Mouse (Mus musculus): ENCODE data around the gene 9930022D16Rik. TPM values are rescaled to one million over a fixed set of nuclear protein-coding genes. Genes with fewer than 3 reads are reported as not detected.

The 9930022D16Rik gene
- polyA plus RNA-seq, 1 experiment from 2014 or later = not detected

Small RNA genes lying within 50 kb of the gene (microRNA-seq; reads per million reads assigned to microRNA genes)
- not detected for gene Gm25540

Other genes starting within 250 kb of the 9930022D16Rik start
- 1.6 and 2.2 TPM in 2 replicates for gene Rgs9, start 115.8 kb upstream of the 9930022D16Rik start, polyA plus RNA-seq (2016; fragmentation: Nextera tagmentation; extraction: Ambion mirVana)
- 16.9 and 18.8 TPM in 2 replicates for gene Gna13, start 51.1 kb upstream of the 9930022D16Rik start, polyA plus RNA-seq (2016; fragmentation: Nextera tagmentation; extraction: Ambion mirVana)
- gene Amz2, start 12.0 kb downstream of the 9930022D16Rik start, polyA plus RNA-seq (2016; fragmentation: Nextera tagmentation; extraction: Ambion mirVana) = 45.2 and 46.0 TPM in 2 replicates
- 1.9 and 2.2 TPM in 2 replicates for gene Arsg, start 59.5 kb downstream of the 9930022D16Rik start, polyA plus RNA-seq (2016; fragmentation: Nextera tagmentation; extraction: Ambion mirVana)
- 5.0 and 5.5 TPM in 2 replicates for gene Slc16a6, start 59.7 kb downstream of the 9930022D16Rik start, polyA plus RNA-seq (2016; fragmentation: Nextera tagmentation; extraction: Ambion mirVana)
- gene Wipi1, start 198.1 kb downstream of the 9930022D16Rik start, polyA plus RNA-seq (2016; fragmentation: Nextera tagmentation; extraction: Ambion mirVana) = 17.9 and 19.4 TPM in 2 replicates
- 309 and 361 TPM in 2 replicates for gene Prkar1a, start 235.5 kb downstream of the 9930022D16Rik start, polyA plus RNA-seq (2016; fragmentation: Nextera tagmentation; extraction: Ambion mirVana)